Comparison of ENCODE assay signal across 8 mouse cellular contexts in the genomic region with DNA sequence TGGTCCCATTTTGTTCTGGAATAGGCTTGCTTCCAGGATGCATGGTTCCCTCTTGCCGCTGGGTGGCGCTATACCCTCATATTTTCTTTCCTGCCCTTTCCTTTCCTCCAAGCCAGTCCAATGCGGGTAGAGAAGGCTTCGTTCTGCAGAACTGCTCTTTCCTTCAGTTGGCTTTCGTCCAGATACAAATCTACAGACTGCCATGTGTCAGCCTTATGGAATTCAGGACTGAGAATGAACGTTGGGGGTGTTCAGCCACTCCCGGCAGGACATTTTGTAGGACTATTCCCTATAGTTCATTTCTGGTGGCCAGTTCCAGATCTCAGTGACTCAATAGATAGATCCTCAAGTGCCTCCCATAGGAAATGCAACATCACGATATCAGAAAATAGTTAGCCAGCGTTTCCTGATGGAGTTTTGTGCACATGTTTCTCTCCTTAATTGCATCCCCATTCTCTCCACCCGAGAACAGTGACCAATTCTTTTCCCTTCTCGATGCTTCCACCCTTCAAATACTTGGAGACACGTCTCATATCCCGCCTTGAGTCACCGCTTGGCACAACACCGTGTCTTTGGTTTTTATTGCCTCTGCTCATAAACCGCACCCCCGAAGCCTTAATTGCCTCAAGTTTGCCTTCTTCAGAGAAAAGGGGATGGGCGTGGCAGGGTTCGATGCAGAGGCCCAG. TPM values are rescaled to one million over a fixed set of nuclear protein-coding genes. Genes with fewer than 3 reads are reported as not detected.
A peak's percentile ranks its signal among the peaks of the same experiment; 100 is the strongest.
DNase-seq lines count a peak whose midpoint lies in the region; ATAC-seq lines count a peak whose summit lies in the region.

No protein-coding gene starts in this region.

- intact Hi-C loops in left cerebral cortex, postnatal 25 days (cut with DNase I), result loop anchor here (1.0 to 5.0 kb wide), 4 partner anchors 119 to 163 kb away; no protein-coding TSS in a partner anchor

- ATAC-seq in intestine, embryonic 14.5 days (replicated peaks; ENCODE audit: low FRiP score, low TSS enrichment, low read depth), result peak; percentile 80
- ATAC-seq in midbrain, embryonic 12.5 days (ENCODE audit: low FRiP score, low read depth), result 0 out of 2 replicates have a peak, but pooled peaks have one; percentile 20

- 28% methylated on average over 19 of the region's 19 CpGs for WGBS in intestine, embryonic 14.5 days
- 63% methylated on average over 19 of the region's 19 CpGs for WGBS in midbrain, embryonic 12.5 days

- DNase-seq in left cerebral cortex, adult 18-20 months (ENCODE audit: low spot score in 2 of 2), result peak; percentile 70 to 73
- no peak for DNase-seq in left cerebral cortex, adult 11 months (ENCODE audit: low spot score)
- peak; percentile 29 to 50 for DNase-seq in cerebellum, postnatal 36 days
- peak; percentile 84 for DNase-seq in gastrocnemius, adult 18-20 months (ENCODE audit: low spot score)
- DNase-seq in intestine, embryonic 14.5 days (ENCODE audit: low spot score), result peak; percentile 88
- peak; percentile 72 to 75 for DNase-seq in left cerebral cortex, postnatal 25 days (ENCODE audit: low spot score in 2 of 2)
- DNase-seq in spleen, postnatal 10 days (ENCODE audit: low spot score in 2 of 2), result peak; percentile 31 to 66

- H3K4me3 ChIP-seq in intestine, embryonic 14.5 days (ENCODE audit: low read depth, low read length), result no peak overlapping the region
- no peak overlapping the region for H3K4me3 ChIP-seq in midbrain, embryonic 12.5 days

- peaks cover 25% of the 10 kb centered on the region for H3K4me1 ChIP-seq in intestine, embryonic 14.5 days (replicated peaks; ENCODE audit: control insufficient read depth, insufficient read depth, low read length)
- peaks cover 25% of the 10 kb centered on the region for H3K4me1 ChIP-seq in midbrain, embryonic 12.5 days

- peak overlapping the region; percentile 33 for H3K4me2 ChIP-seq in intestine, embryonic 14.5 days (ENCODE audit: low read length)
- no peak overlapping the region for H3K4me2 ChIP-seq in midbrain, embryonic 12.5 days (replicated peaks)

- no peaks in the 10 kb centered on the region for H3K27me3 ChIP-seq in intestine, embryonic 14.5 days (replicated peaks; ENCODE audit: control insufficient read depth, insufficient read depth, low read length)
- H3K27me3 ChIP-seq in midbrain, embryonic 12.5 days, result peaks cover 27% of the 10 kb centered on the region

- peak overlapping the region; percentile 51 for H3K27ac ChIP-seq in intestine, embryonic 14.5 days (ENCODE audit: low read depth)
- no peak overlapping the region for H3K27ac ChIP-seq in midbrain, embryonic 12.5 days (replicated peaks)

- H3K9ac ChIP-seq in intestine, embryonic 14.5 days (ENCODE audit: low read length), result no peak overlapping the region
- H3K9ac ChIP-seq in midbrain, embryonic 12.5 days (replicated peaks), result no peak overlapping the region

- H3K9me3 ChIP-seq in intestine, embryonic 14.5 days (ENCODE audit: control insufficient read depth, low read length), result no peaks in the 10 kb centered on the region
- H3K9me3 ChIP-seq in midbrain, embryonic 12.5 days, result no peaks in the 10 kb centered on the region

- no peaks in the 10 kb centered on the region for H3K36me3 ChIP-seq in intestine, embryonic 14.5 days (ENCODE audit: control insufficient read depth, insufficient read depth, low read length)
- no peaks in the 10 kb centered on the region for H3K36me3 ChIP-seq in midbrain, embryonic 12.5 days

RNA-seq across cellular contexts. Expression of a gene that starts 4.2 kb away (rescaled TPM):
- not detected for total RNA-seq in left cerebral cortex, adult 18-20 months (2021)
- total RNA-seq in gastrocnemius, adult 18-20 months (2021), result not detected
- polyA plus RNA-seq in intestine, embryonic 14.5 days (2014; fragmentation: Nextera tagmentation; extraction: Ambion mirVana), result 0.70 and 1.6 TPM in 2 replicates
- total RNA-seq in left cerebral cortex, postnatal 25 days (2021), result not detected
- polyA plus RNA-seq in midbrain, embryonic 12.5 days (2016; fragmentation: Nextera tagmentation; extraction: Ambion mirVana), result 0.24 and 0.45 TPM in 2 replicates

RNA-seq across cellular contexts. Expression of a gene that starts 52.2 kb away (rescaled TPM):
- total RNA-seq in left cerebral cortex, adult 18-20 months (2021), result 10 to 100 TPM; 52.6 to 57.5 TPM
- 1 to 10 TPM; 8.6 to 8.9 TPM for total RNA-seq in gastrocnemius, adult 18-20 months (2021)
- polyA plus RNA-seq in intestine, embryonic 14.5 days (2014; fragmentation: Nextera tagmentation; extraction: Ambion mirVana), result 13.9 and 14.7 TPM in 2 replicates
- 10 to 100 TPM; 42.6 to 43.9 TPM for total RNA-seq in left cerebral cortex, postnatal 25 days (2021)
- 2.3 and 4.0 TPM in 2 replicates for polyA plus RNA-seq in midbrain, embryonic 12.5 days (2016; fragmentation: Nextera tagmentation; extraction: Ambion mirVana)

RNA-seq across cellular contexts. Expression of a gene that starts 52.2 kb away (rescaled TPM):
- 100 to 1,000 TPM; 183 to 192 TPM for total RNA-seq in left cerebral cortex, adult 18-20 months (2021)
- total RNA-seq in gastrocnemius, adult 18-20 months (2021), result 1 to 10 TPM; 2.3 to 6.1 TPM
- polyA plus RNA-seq in intestine, embryonic 14.5 days (2014; fragmentation: Nextera tagmentation; extraction: Ambion mirVana), result 40.8 and 42.4 TPM in 2 replicates
- total RNA-seq in left cerebral cortex, postnatal 25 days (2021), result 100 to 1,000 TPM; 143 to 147 TPM
- polyA plus RNA-seq in midbrain, embryonic 12.5 days (2016; fragmentation: Nextera tagmentation; extraction: Ambion mirVana), result 39.0 and 43.6 TPM in 2 replicates

Comparison
In these comparisons a context has a peak if more than half of its experiments do, and no peak if none do; other contexts are left out.
1. RNA of a gene that starts 52.2 kb away (total RNA-seq): 52.6 to 57.5 TPM in left cerebral cortex, adult 18-20 months and 42.6 to 43.9 TPM in left cerebral cortex, postnatal 25 days; 8.6 to 8.9 TPM in gastrocnemius, adult 18-20 months; every median in the first group is over 4 times any median in the second.
2. RNA of a gene that starts 52.2 kb away (total RNA-seq): 183 to 192 TPM in left cerebral cortex, adult 18-20 months and 143 to 147 TPM in left cerebral cortex, postnatal 25 days; 2.3 to 6.1 TPM in gastrocnemius, adult 18-20 months; every median in the first group is over 10 times any median in the second.